Mouse (Mus musculus) midbrain, embryonic 13.5 days (tissue): ENCODE data around the gene Nxpe5. TPM values are rescaled to one million over a fixed set of nuclear protein-coding genes. Genes with fewer than 3 reads are reported as not detected.
"Not testable (repeated sequence)": the region's sequence is repeated elsewhere in the genome, so short reads cannot be mapped to it uniquely, and the experiment has no call there.

ENCODE experiments used
- ATAC-seq: fragments of 200-750 bp; cut with Nextera tagmentation; 2 replicates; pipeline ENCODE4 v1.8.0; 2017; ENCODE audit warnings: mild to moderate bottlenecking, moderate TSS enrichment, moderate library complexity
- H3K27ac ChIP-seq: fragments of 300-500 bp; sonication (generic); 2 replicates; pipeline ENCODE4 v1.5.1; 2015; ENCODE audit warnings: inconsistent platforms, mild to moderate bottlenecking, moderate library complexity
- H3K27me3 ChIP-seq: fragments of 300-500 bp; sonication (generic); 2 replicates; pipeline ENCODE4 v1.6.1; 2015; ENCODE audit warnings: mild to moderate bottlenecking, inconsistent platforms
- H3K36me3 ChIP-seq: fragments of 300-500 bp; sonication (generic); 2 replicates; pipeline ENCODE4 v1.6.1; 2015; ENCODE audit warnings: mild to moderate bottlenecking, inconsistent platforms
- H3K4me1 ChIP-seq: fragments of 300-500 bp; sonication (generic); replicated peaks from 2 replicates; pipeline ENCODE4 v1.6.1; 2015; ENCODE audit warnings: inconsistent platforms
- H3K4me2 ChIP-seq: fragments of 300-500 bp; sonication (generic); replicated peaks from 2 replicates; pipeline ENCODE4 v1.6.1; 2015; ENCODE audit warnings: moderate library complexity, mild to moderate bottlenecking, inconsistent platforms
- H3K4me3 ChIP-seq: fragments of 300-500 bp; sonication (generic); replicated peaks from 2 replicates; pipeline ENCODE4 v1.5.1; 2015; ENCODE audit warnings: mild to moderate bottlenecking, inconsistent platforms
- H3K9ac ChIP-seq: fragments of 300-500 bp; sonication (generic); replicated peaks from 2 replicates; pipeline ENCODE4 v1.6.1; 2015; ENCODE audit warnings: mild to moderate bottlenecking, inconsistent platforms
- H3K9me3 ChIP-seq: fragments of 300-500 bp; sonication (generic); 2 replicates; pipeline ENCODE4 v1.6.1; 2016; ENCODE audit warnings: mild to moderate bottlenecking, inconsistent platforms
- WGBS: fragments of 180-500 bp; shearing (Covaris S2); methylation state at CpG from one replicate; pipeline ENCODE4 v1.1.7; 2015; 5-methylcytosine and 5-hydroxymethylcytosine counted together
- polyA plus RNA-seq: library from polyadenylated mRNA; unstranded; fragments of >200 nt; fragmentation: Nextera tagmentation; extraction: Ambion mirVana; gene quantifications from 2 replicates; pipeline ENCODE4 v1.2.1, GENCODE M21; 2015

The Nxpe5 gene
- polyA plus RNA-seq = 0.08 TPM in 1 of 2 replicates, not detected in the other

- H3K9me3 ChIP-seq = no peaks in the 10 kb centered on the region
- H3K4me1 ChIP-seq = no peaks in the 10 kb centered on the region
- H3K27me3 ChIP-seq = no peaks in the 10 kb centered on the region
- H3K9ac ChIP-seq = no peak within 1 kb of the TSS
- ATAC-seq = no peak
- WGBS = 61% methylated on average over 2 of the region's 2 CpGs
- no peaks in the 10 kb centered on the region for H3K36me3 ChIP-seq
- H3K4me3 ChIP-seq = no peak within 1 kb of the TSS
- no peak within 1 kb of the TSS for H3K27ac ChIP-seq
- no peak within 1 kb of the TSS for H3K4me2 ChIP-seq
Observed at GRCm38 (mm10) chr5:138225700-138226099, at the start of gene Nxpe5. Gene Nxpe5 (plus strand): TSS chr5:138225898.

- peak within 1 kb of the TSS; percentile 88 for H3K9ac ChIP-seq
- peaks cover 22% of the 10 kb centered on the region for H3K4me1 ChIP-seq
- peak; percentile 81 for ATAC-seq
- peaks cover 49% of the 10 kb centered on the region for H3K36me3 ChIP-seq
- H3K4me3 ChIP-seq = peak within 1 kb of the TSS; percentile 84
- H3K27me3 ChIP-seq = no peaks in the 10 kb centered on the region
- under 1% methylated on average over 31 of the region's 31 CpGs for WGBS
- peak within 1 kb of the TSS; percentile 83 for H3K27ac ChIP-seq
- peak within 1 kb of the TSS; percentile 72 for H3K4me2 ChIP-seq
- H3K9me3 ChIP-seq = no peaks in the 10 kb centered on the region
Observed at GRCm38 (mm10) chr5:138186950-138187638, 38.6 kb upstream of the Nxpe5 start, which contains the start of the genes Taf6 and Cnpy4. Gene Taf6 (minus strand): TSS chr5:138187451. Gene Cnpy4 (plus strand): TSS chr5:138187485.

- peaks cover 22% of the 10 kb centered on the region for H3K4me1 ChIP-seq
- no peaks in the 10 kb centered on the region for H3K9me3 ChIP-seq
- under 1% methylated on average over 10 of the region's 10 CpGs for WGBS
- H3K36me3 ChIP-seq = peaks cover 49% of the 10 kb centered on the region
- H3K4me3 ChIP-seq = peak overlapping the region; percentile 84
- peak overlapping the region; percentile 83 for H3K27ac ChIP-seq
- no peaks in the 10 kb centered on the region for H3K27me3 ChIP-seq
- H3K4me2 ChIP-seq = peak overlapping the region; percentile 72
- peak; percentile 91 for ATAC-seq
- H3K9ac ChIP-seq = peak overlapping the region; percentile 88
Observed at GRCm38 (mm10) chr5:138187661-138188306, 37.9 kb upstream of the Nxpe5 start.

GRCm38 (mm10) chr5:138193771-138194727 is 31.6 kb upstream of the Nxpe5 start, which contains the start of gene Mblac1:
Gene Mblac1 (plus strand): TSS chr5:138194314.
- peak within 1 kb of the TSS; percentile 89 for H3K27ac ChIP-seq
- no peaks in the 10 kb centered on the region for H3K27me3 ChIP-seq
- peak within 1 kb of the TSS; percentile 85 for H3K4me2 ChIP-seq
- ATAC-seq = peak; percentile 92
- peak within 1 kb of the TSS; percentile 70 for H3K4me3 ChIP-seq
- WGBS = 9% methylated on average over 54 of the region's 54 CpGs
- no peaks in the 10 kb centered on the region for H3K9me3 ChIP-seq
- H3K36me3 ChIP-seq = peaks cover 38% of the 10 kb centered on the region
- peak within 1 kb of the TSS; percentile 78 for H3K9ac ChIP-seq
- H3K4me1 ChIP-seq = peaks cover 21% of the 10 kb centered on the region

- Histone ChIP-seq H3K27ac (peak overlapping the region; percentile 89), H3K27me3 (no peaks in the 10 kb centered on the region), H3K4me1 (peaks cover 19% of the 10 kb centered on the region), H3K9ac (peak overlapping the region; percentile 78), H3K4me3 (peak overlapping the region; percentile 70), H3K36me3 (peaks cover 34% of the 10 kb centered on the region), H3K4me2 (peak overlapping the region; percentile 85), H3K9me3 (no peaks in the 10 kb centered on the region)
- 1% methylated on average over 29 of the region's 29 CpGs for WGBS
- ATAC-seq = peak; percentile 74
Observed at GRCm38 (mm10) chr5:138194755-138195345, 30.8 kb upstream of the Nxpe5 start.

- Histone ChIP-seq H3K36me3 (peaks cover 28% of the 10 kb centered on the region), H3K9me3 (no peaks in the 10 kb centered on the region), H3K9ac (0 out of 2 replicates have a peak overlapping the region, but pooled peaks have one; percentile 78), H3K4me1 (peaks cover 19% of the 10 kb centered on the region), H3K27ac (peak overlapping the region; percentile 89; the same call in 1 of the 2 replicates), H3K4me3 (peak overlapping the region; percentile 70), H3K4me2 (peak overlapping the region; percentile 85), H3K27me3 (no peaks in the 10 kb centered on the region)
- 84% methylated on average over 7 of the region's 7 CpGs for WGBS
- ATAC-seq = no peak
Observed at GRCm38 (mm10) chr5:138195463-138195862, 30.2 kb upstream of the Nxpe5 start.

- no peak overlapping the region for H3K4me3 ChIP-seq
- WGBS = 10% methylated on average over 1 of the region's 1 CpGs
- no peaks in the 10 kb centered on the region for H3K36me3 ChIP-seq
- no peaks in the 10 kb centered on the region for H3K27me3 ChIP-seq
- H3K4me2 ChIP-seq = no peak overlapping the region
- H3K9ac ChIP-seq = no peak overlapping the region
- no peaks in the 10 kb centered on the region for H3K9me3 ChIP-seq
- H3K27ac ChIP-seq = no peak overlapping the region
- ATAC-seq = no peak
- H3K4me1 ChIP-seq = peaks cover 14% of the 10 kb centered on the region
Observed at GRCm38 (mm10) chr5:138199576-138199975, 26.1 kb upstream of the Nxpe5 start.

- no peak overlapping the region for H3K27ac ChIP-seq
- H3K4me1 ChIP-seq = no peaks in the 10 kb centered on the region
- H3K4me2 ChIP-seq = no peak overlapping the region
- H3K4me3 ChIP-seq = no peak overlapping the region
- no peaks in the 10 kb centered on the region for H3K27me3 ChIP-seq
- 80% methylated on average over 3 of the region's 3 CpGs for whole genome bisulfite sequencing
- H3K9ac ChIP-seq = no peak overlapping the region
- no peaks in the 10 kb centered on the region for H3K36me3 ChIP-seq
- ATAC-seq = no peak
- H3K9me3 ChIP-seq = peaks cover 4% of the 10 kb centered on the region; the same call in 1 of the 2 replicates
Observed at GRCm38 (mm10) chr5:138202086-138202485, 23.6 kb upstream of the Nxpe5 start.

GRCm38 (mm10) chr5:138207253-138207652 is 18.4 kb upstream of the Nxpe5 start:
- Histone ChIP-seq H3K27me3 (no peaks in the 10 kb centered on the region), H3K4me2 (no peak overlapping the region), H3K27ac (no peak overlapping the region), H3K4me3 (no peak overlapping the region), H3K9me3 (peaks cover 9% of the 10 kb centered on the region; the same call in 1 of the 2 replicates), H3K4me1 (no peaks in the 10 kb centered on the region), H3K36me3 (no peaks in the 10 kb centered on the region), H3K9ac (no peak overlapping the region)
- 80% methylated on average over 1 of the region's 1 CpGs for WGBS
- no peak for ATAC-seq

- no peak overlapping the region for H3K4me3 ChIP-seq
- H3K9me3 ChIP-seq = peaks cover 9% of the 10 kb centered on the region; the same call in 1 of the 2 replicates
- H3K36me3 ChIP-seq = no peaks in the 10 kb centered on the region
- H3K9ac ChIP-seq = no peak overlapping the region
- no peak for ATAC-seq
- 86% methylated on average over 4 of the region's 4 CpGs for WGBS
- no peaks in the 10 kb centered on the region for H3K4me1 ChIP-seq
- H3K4me2 ChIP-seq = no peak overlapping the region
- no peaks in the 10 kb centered on the region for H3K27me3 ChIP-seq
- H3K27ac ChIP-seq = no peak overlapping the region
Observed at GRCm38 (mm10) chr5:138207873-138208272, 17.8 kb upstream of the Nxpe5 start.

- H3K9me3 ChIP-seq = peaks cover 29% of the 10 kb centered on the region
- not testable (repeated sequence) for H3K4me1 ChIP-seq, H3K4me3 ChIP-seq, ATAC-seq, H3K27ac ChIP-seq, H3K4me2 ChIP-seq, H3K9ac ChIP-seq, H3K36me3 ChIP-seq, H3K27me3 ChIP-seq
- WGBS = 94% methylated on average over 13 of the region's 13 CpGs
Observed at GRCm38 (mm10) chr5:138216632-138217031, 9.1 kb upstream of the Nxpe5 start.
